Comparison of ENCODE assay signal across 12 mouse cellular contexts in genomic region chr7:111737426-111737825, GRCm38 (mm10). TPM values are rescaled to one million over a fixed set of nuclear protein-coding genes. Genes with fewer than 3 reads are reported as not detected.
A peak's percentile ranks its signal among the peaks of the same experiment; 100 is the strongest.
DNase-seq lines count a peak whose midpoint lies in the region; ATAC-seq and TF ChIP-seq lines count a peak whose summit lies in the region.
"Had no signal": no experiment of that assay in that cellular context is flagged by ENCODE, and none has a peak within 500 bp of the region (broad histone marks: within the 10 kb centered on the region; RNA-seq: fewer than 3 reads in every experiment).

No protein-coding gene starts in this region.

- no peak overlapping the region for H3K9ac ChIP-seq in forebrain, embryonic 11.5 days (ENCODE audit: low read length)
- H3K9ac ChIP-seq in forebrain, embryonic 12.5 days: no peak overlapping the region
- no peak overlapping the region for H3K9ac ChIP-seq in kidney, embryonic 16.5 days (replicated peaks; ENCODE audit: low read length)
- no peak overlapping the region for H3K9ac ChIP-seq in lung, postnatal 0 days (replicated peaks; ENCODE audit: low read depth)
- H3K9ac ChIP-seq: embryonic facial prominence, embryonic 13.5 days; liver, embryonic 12.5 days had no signal

- peak; percentile 42; the same call in 1 of the 2 replicates for TF ChIP-seq EP300 in lung, postnatal 0 days (IDR thresholded peaks at IDR 0.05)

- no peak overlapping the region for H3K27ac ChIP-seq in forebrain, embryonic 11.5 days (ENCODE audit: low read depth, low read length)
- no peak overlapping the region for H3K27ac ChIP-seq in forebrain, embryonic 12.5 days
- H3K27ac ChIP-seq in kidney, embryonic 16.5 days (ENCODE audit: low read length): no peak overlapping the region
- no peak overlapping the region for H3K27ac ChIP-seq in lung, postnatal 0 days (ENCODE audit: low read length)
- H3K27ac ChIP-seq: embryonic facial prominence, embryonic 13.5 days; liver, embryonic 12.5 days had no signal

- ATAC-seq in forebrain, embryonic 11.5 days (replicated peaks; ENCODE audit: low FRiP score): no peak
- ATAC-seq in forebrain, embryonic 12.5 days (ENCODE audit: low FRiP score): no peak
- no peak for ATAC-seq in kidney, embryonic 16.5 days (ENCODE audit: low FRiP score, low TSS enrichment)
- peak; percentile 16; the same call in 1 of the 2 replicates for ATAC-seq in lung, postnatal 0 days
- ATAC-seq: liver, embryonic 12.5 days; midbrain, embryonic 16.5 days had no signal

- DNase-seq in forebrain, embryonic 11.5 days (ENCODE audit: low spot score): peak; percentile 42
- DNase-seq in kidney, postnatal 10 days: peak; percentile 49
- peak; percentile 9 for DNase-seq in NIH3T3 (ENCODE audit: low read depth)
- DNase-seq in lung, postnatal 0 days (ENCODE audit: low spot score): peak; percentile 35
- DNase-seq in embryo, embryonic 10 days (ENCODE audit: low spot score): no peak
- DNase-seq: right cerebral cortex, postnatal 25 days; thymus, postnatal 25 days had no signal

- H3K4me3 ChIP-seq in forebrain, embryonic 11.5 days (ENCODE audit: low read depth, low read length): no peak overlapping the region
- no peak overlapping the region for H3K4me3 ChIP-seq in forebrain, embryonic 12.5 days (replicated peaks)
- no peak overlapping the region for H3K4me3 ChIP-seq in kidney, embryonic 16.5 days (ENCODE audit: low read length)
- H3K4me3 ChIP-seq in lung, postnatal 0 days (ENCODE audit: low read depth, low read length): no peak overlapping the region
- H3K4me3 ChIP-seq: embryonic facial prominence, embryonic 13.5 days; liver, embryonic 12.5 days had no signal

- no peaks in the 10 kb centered on the region for H3K36me3 ChIP-seq in forebrain, embryonic 11.5 days (ENCODE audit: control insufficient read depth, insufficient read depth, low read length)
- no peaks in the 10 kb centered on the region for H3K36me3 ChIP-seq in forebrain, embryonic 12.5 days (replicated peaks)
- H3K36me3 ChIP-seq in kidney, embryonic 16.5 days (ENCODE audit: insufficient read depth, low read length): no peaks in the 10 kb centered on the region
- H3K36me3 ChIP-seq in lung, postnatal 0 days (ENCODE audit: insufficient read depth, low read length): no peaks in the 10 kb centered on the region
- H3K36me3 ChIP-seq: embryonic facial prominence, embryonic 13.5 days; liver, embryonic 12.5 days had no signal

- TF ChIP-seq CTCF in lung, postnatal 0 days (IDR thresholded peaks at IDR 0.05): no peak

- H3K4me1 ChIP-seq in forebrain, embryonic 11.5 days (replicated peaks; ENCODE audit: control insufficient read depth, insufficient read depth, low read length): no peaks in the 10 kb centered on the region
- no peaks in the 10 kb centered on the region; the same call in 1 of the 2 replicates for H3K4me1 ChIP-seq in forebrain, embryonic 12.5 days
- peaks cover 46% of the 10 kb centered on the region for H3K4me1 ChIP-seq in kidney, embryonic 16.5 days (ENCODE audit: insufficient read depth, low read length)
- peaks cover 22% of the 10 kb centered on the region for H3K4me1 ChIP-seq in lung, postnatal 0 days (ENCODE audit: insufficient read depth, low read depth, low read length)

- H3K9me3 ChIP-seq in forebrain, embryonic 11.5 days (ENCODE audit: control insufficient read depth, low read length): no peaks in the 10 kb centered on the region
- H3K9me3 ChIP-seq in forebrain, embryonic 12.5 days: no peaks in the 10 kb centered on the region
- H3K9me3 ChIP-seq in kidney, embryonic 16.5 days (ENCODE audit: low read length): no peaks in the 10 kb centered on the region
- no peaks in the 10 kb centered on the region for H3K9me3 ChIP-seq in lung, postnatal 0 days (ENCODE audit: low read length)
- H3K9me3 ChIP-seq: embryonic facial prominence, embryonic 13.5 days; liver, embryonic 12.5 days had no signal

- H3K27me3 ChIP-seq in forebrain, embryonic 11.5 days (ENCODE audit: control insufficient read depth, insufficient read depth, low read length): no peaks in the 10 kb centered on the region
- no peaks in the 10 kb centered on the region for H3K27me3 ChIP-seq in forebrain, embryonic 12.5 days
- no peaks in the 10 kb centered on the region for H3K27me3 ChIP-seq in kidney, embryonic 16.5 days (ENCODE audit: insufficient read depth, low read length)
- H3K27me3 ChIP-seq in lung, postnatal 0 days (replicated peaks; ENCODE audit: insufficient read depth, low read length): no peaks in the 10 kb centered on the region
- H3K27me3 ChIP-seq: embryonic facial prominence, embryonic 13.5 days; liver, embryonic 12.5 days had no signal

- 85% methylated on average over 7 of the region's 7 CpGs for WGBS in forebrain, embryonic 11.5 days
- WGBS in forebrain, embryonic 12.5 days: 74% methylated on average over 7 of the region's 7 CpGs
- WGBS in kidney, embryonic 16.5 days: 51% methylated on average over 7 of the region's 7 CpGs
- 25% methylated on average over 7 of the region's 7 CpGs for WGBS in lung, postnatal 0 days

- H3K4me2 ChIP-seq in forebrain, embryonic 11.5 days (ENCODE audit: low read depth, low read length, severe bottlenecking): no peak overlapping the region
- H3K4me2 ChIP-seq in forebrain, embryonic 12.5 days: no peak overlapping the region
- no peak overlapping the region for H3K4me2 ChIP-seq in kidney, embryonic 16.5 days (replicated peaks; ENCODE audit: low read depth, low read length)
- H3K4me2 ChIP-seq in lung, postnatal 0 days (replicated peaks; ENCODE audit: low read depth, low read length): no peak overlapping the region
- H3K4me2 ChIP-seq: embryonic facial prominence, embryonic 13.5 days; liver, embryonic 12.5 days had no signal

RNA-seq across cellular contexts. Expression of gene Galnt18, which starts 42.4 kb away (rescaled TPM):
- 4.5 and 4.9 TPM in 2 replicates for polyA plus RNA-seq in forebrain, embryonic 11.5 days (2014; fragmentation: Nextera tagmentation; extraction: Ambion mirVana)
- 5.0 and 5.6 TPM in 2 replicates for polyA plus RNA-seq in forebrain, embryonic 12.5 days (2016; fragmentation: Nextera tagmentation; extraction: Ambion mirVana)
- polyA plus RNA-seq in kidney, embryonic 16.5 days (2015; fragmentation: Nextera tagmentation; extraction: Ambion mirVana): 41.9 and 46.4 TPM in 2 replicates
- polyA plus RNA-seq in lung, postnatal 0 days (2015; fragmentation: Nextera tagmentation; extraction: Ambion mirVana): 112 and 125 TPM in 2 replicates
